Mouse (Mus musculus): Measurements from ENCODE around the gene Sept9. TPM values are rescaled to one million over a fixed set of nuclear protein-coding genes. Genes with fewer than 3 reads are reported as not detected.

Sept9 gene
- polyA plus RNA-seq, 1 experiment: 253 TPM

DNA sequence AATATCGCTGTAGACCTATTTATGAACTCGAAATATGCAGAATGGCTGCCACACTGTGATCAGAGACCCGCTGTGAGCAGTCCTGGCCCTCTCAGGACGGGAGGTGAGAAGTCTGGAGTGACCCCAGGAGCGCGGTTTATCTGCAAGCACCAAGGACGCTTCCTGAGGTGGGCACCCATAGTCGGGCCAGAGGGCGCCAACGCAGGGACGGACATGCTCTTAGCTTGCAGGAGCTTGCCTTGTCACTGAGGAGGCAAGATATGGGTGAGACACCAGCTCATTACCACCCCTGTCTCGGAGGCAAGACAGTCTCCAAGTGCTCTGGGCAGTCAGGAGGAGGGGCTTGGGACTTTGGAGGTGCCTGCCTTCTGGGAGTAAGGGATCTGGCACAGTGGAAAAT is 2.4 kb downstream of the Sept9 start:
- Histone ChIP-seq H3K27me3 (ENCODE audit: control insufficient read depth, insufficient read depth, insufficient read length) (no peaks in the 10 kb centered on the region), H3K79me2 (ENCODE audit: control insufficient read depth, insufficient read depth) (no peaks in the 10 kb centered on the region), H3ac (ENCODE audit: control insufficient read depth, insufficient read length) (no peak overlapping the region), H3K36me3 (ENCODE audit: control insufficient read depth, insufficient read depth) (no peaks in the 10 kb centered on the region), H3K4me3 (no peak overlapping the region), H3K4me2 (ENCODE audit: low read depth) (no peak overlapping the region)
- TF ChIP-seq REST (IDR thresholded peaks at IDR 0.05; ENCODE audit: insufficient read depth, insufficient read length): no peak
- TF ChIP-seq POLR2AphosphoS2 (IDR thresholded peaks at IDR 0.05; ENCODE audit: insufficient read length, low read depth): no peak
- TF ChIP-seq MYOG (IDR thresholded peaks at IDR 0.05; ENCODE audit: control insufficient read depth in 1 of 3, insufficient read depth in 1 of 3, insufficient read length in 2 of 3, low read depth in 2 of 3): no peak
- TF ChIP-seq TCF3 (IDR thresholded peaks at IDR 0.05; ENCODE audit: insufficient read length, low read depth): no peak
- TF ChIP-seq MYOD1 (IDR thresholded peaks at IDR 0.05; ENCODE audit: control insufficient read depth in 1 of 3, insufficient read length in 2 of 3, low read depth in 2 of 3): no peak
- no peak for TF ChIP-seq POLR2A (IDR thresholded peaks at IDR 0.05; ENCODE audit: insufficient read length, low read depth)
- TF ChIP-seq MAX (IDR thresholded peaks at IDR 0.05; ENCODE audit: low read depth): no peak
- TF ChIP-seq SRF (IDR thresholded peaks at IDR 0.05; ENCODE audit: control insufficient read depth, insufficient read length, low read depth): no peak
- TF ChIP-seq TCF12 (IDR thresholded peaks at IDR 0.05; ENCODE audit: insufficient read depth, poor library complexity, severe bottlenecking): no peak
- no peak for TF ChIP-seq USF1 (IDR thresholded peaks at IDR 0.05; ENCODE audit: low read depth)
- TF ChIP-seq CEBPB (IDR thresholded peaks at IDR 0.05; ENCODE audit: insufficient read depth, poor library complexity, severe bottlenecking): no peak

GRCm38 (mm10) chr11:117204606-117205005 is 5.1 kb downstream of the Sept9 start:
- H3K4me2 ChIP-seq (ENCODE audit: low read depth): no peak overlapping the region
- no peaks in the 10 kb centered on the region for H3K79me2 ChIP-seq (ENCODE audit: control insufficient read depth, insufficient read depth)
- H3K4me3 ChIP-seq: no peak overlapping the region
- H3K27me3 ChIP-seq (ENCODE audit: control insufficient read depth, insufficient read depth, insufficient read length): no peaks in the 10 kb centered on the region
- no peaks in the 10 kb centered on the region for H3K36me3 ChIP-seq (ENCODE audit: control insufficient read depth, insufficient read depth)
- no peak overlapping the region for H3ac ChIP-seq (ENCODE audit: control insufficient read depth, insufficient read length)
- TF ChIP-seq MYOD1 (IDR thresholded peaks at IDR 0.05; ENCODE audit: control insufficient read depth in 1 of 3, insufficient read length in 2 of 3, low read depth in 2 of 3) (no peak), USF1 (IDR thresholded peaks at IDR 0.05; ENCODE audit: low read depth) (no peak), POLR2AphosphoS2 (IDR thresholded peaks at IDR 0.05; ENCODE audit: insufficient read length, low read depth) (no peak), SRF (IDR thresholded peaks at IDR 0.05; ENCODE audit: control insufficient read depth, insufficient read length, low read depth) (no peak), MYOG (IDR thresholded peaks at IDR 0.05; ENCODE audit: control insufficient read depth in 1 of 3, insufficient read depth in 1 of 3, insufficient read length in 2 of 3, low read depth in 2 of 3) (no peak), E2F4 (IDR thresholded peaks at IDR 0.05; ENCODE audit: insufficient read depth) (no peak), POLR2A (IDR thresholded peaks at IDR 0.05; ENCODE audit: insufficient read length, low read depth) (no peak)

GRCm38 (mm10) chr11:117205042-117205441 is 5.6 kb downstream of the Sept9 start:
- no peaks in the 10 kb centered on the region for H3K36me3 ChIP-seq (ENCODE audit: control insufficient read depth, insufficient read depth)
- no peaks in the 10 kb centered on the region for H3K27me3 ChIP-seq (ENCODE audit: control insufficient read depth, insufficient read depth, insufficient read length)
- H3K79me2 ChIP-seq (ENCODE audit: control insufficient read depth, insufficient read depth): no peaks in the 10 kb centered on the region
- no peak overlapping the region for H3K4me3 ChIP-seq
- no peak for TF ChIP-seq USF1 (IDR thresholded peaks at IDR 0.05; ENCODE audit: low read depth)
- TF ChIP-seq SRF (IDR thresholded peaks at IDR 0.05; ENCODE audit: control insufficient read depth, insufficient read length, low read depth): no peak
- TF ChIP-seq POLR2A (IDR thresholded peaks at IDR 0.05; ENCODE audit: insufficient read length, low read depth): no peak
- no peak for TF ChIP-seq MYOD1 (IDR thresholded peaks at IDR 0.05; ENCODE audit: control insufficient read depth in 1 of 3, insufficient read length in 2 of 3, low read depth in 2 of 3)
- TF ChIP-seq REST (IDR thresholded peaks at IDR 0.05; ENCODE audit: insufficient read depth, insufficient read length): no peak
- no peak for TF ChIP-seq CEBPB (IDR thresholded peaks at IDR 0.05; ENCODE audit: insufficient read depth, poor library complexity, severe bottlenecking)
- no peak for TF ChIP-seq TCF3 (IDR thresholded peaks at IDR 0.05; ENCODE audit: insufficient read length, low read depth)
- no peak for TF ChIP-seq POLR2AphosphoS2 (IDR thresholded peaks at IDR 0.05; ENCODE audit: insufficient read length, low read depth)
- no peak overlapping the region for H3ac ChIP-seq (ENCODE audit: control insufficient read depth, insufficient read length)
- peak overlapping the region; percentile 48 for H3K4me2 ChIP-seq (ENCODE audit: low read depth)

DNA sequence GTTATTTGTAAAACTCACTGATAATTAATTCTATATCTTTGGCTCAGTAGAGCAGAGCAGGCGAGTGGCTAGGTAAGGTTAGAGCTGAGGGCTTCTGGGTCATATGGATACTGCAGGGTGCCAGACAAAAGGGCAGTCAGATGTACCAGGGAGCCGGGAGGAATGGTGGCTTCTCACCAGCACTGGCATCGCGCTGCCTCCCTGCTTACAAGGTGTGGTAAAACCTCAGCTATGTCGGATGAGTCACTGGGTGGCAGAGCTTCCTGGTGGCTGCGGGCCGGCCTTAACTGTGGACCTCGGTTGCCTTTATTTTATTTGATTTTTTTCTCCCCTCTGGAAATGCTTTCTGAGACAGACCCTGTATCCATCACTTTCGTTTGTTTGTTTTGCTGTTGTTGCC is 6.0 kb downstream of the Sept9 start:
- no peaks in the 10 kb centered on the region for H3K27me3 ChIP-seq (ENCODE audit: control insufficient read depth, insufficient read depth, insufficient read length)
- TF ChIP-seq MYOD1 (IDR thresholded peaks at IDR 0.05; ENCODE audit: control insufficient read depth in 1 of 3, insufficient read length in 2 of 3, low read depth in 2 of 3) (peak in 1 of 3 experiments; percentile 6), USF1 (IDR thresholded peaks at IDR 0.05; ENCODE audit: low read depth) (no peak), POLR2AphosphoS2 (IDR thresholded peaks at IDR 0.05; ENCODE audit: insufficient read length, low read depth) (no peak), E2F4 (IDR thresholded peaks at IDR 0.05; ENCODE audit: insufficient read depth) (no peak), TCF12 (IDR thresholded peaks at IDR 0.05; ENCODE audit: insufficient read depth, poor library complexity, severe bottlenecking) (no peak), CEBPB (IDR thresholded peaks at IDR 0.05; ENCODE audit: insufficient read depth, poor library complexity, severe bottlenecking) (no peak), MYOG (IDR thresholded peaks at IDR 0.05; ENCODE audit: control insufficient read depth in 1 of 3, insufficient read depth in 1 of 3, insufficient read length in 2 of 3, low read depth in 2 of 3) (no peak), MAX (IDR thresholded peaks at IDR 0.05; ENCODE audit: low read depth) (no peak), TCF3 (IDR thresholded peaks at IDR 0.05; ENCODE audit: insufficient read length, low read depth) (no peak)
- H3ac ChIP-seq (ENCODE audit: control insufficient read depth, insufficient read length): no peak overlapping the region
- no peaks in the 10 kb centered on the region for H3K36me3 ChIP-seq (ENCODE audit: control insufficient read depth, insufficient read depth)
- peak overlapping the region; percentile 48 for H3K4me2 ChIP-seq (ENCODE audit: low read depth)
- no peak overlapping the region for H3K4me3 ChIP-seq
- no peaks in the 10 kb centered on the region for H3K79me2 ChIP-seq (ENCODE audit: control insufficient read depth, insufficient read depth)

DNA sequence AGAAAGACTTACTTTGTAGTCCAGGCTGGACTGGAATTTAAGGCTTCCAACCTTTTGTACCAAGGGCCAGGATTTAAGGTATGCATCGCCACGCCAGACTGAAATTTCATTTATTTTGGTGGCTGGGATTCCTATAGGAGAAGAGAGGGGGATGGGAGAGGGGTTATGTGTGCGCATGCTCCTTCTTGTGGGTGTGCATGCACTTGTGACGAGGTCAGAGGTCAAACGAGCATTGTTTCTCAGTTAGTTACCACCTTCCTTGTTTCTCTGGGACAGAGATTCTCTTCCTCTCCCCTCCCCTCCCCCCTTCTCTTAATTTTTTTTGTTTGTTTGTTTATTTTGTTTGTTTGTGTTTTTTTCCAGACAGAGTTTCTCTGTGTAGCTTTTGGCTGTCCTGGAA is 8.0 kb downstream of the Sept9 start:
- no peak for TF ChIP-seq TCF3 (IDR thresholded peaks at IDR 0.05; ENCODE audit: insufficient read length, low read depth)
- TF ChIP-seq SRF (IDR thresholded peaks at IDR 0.05; ENCODE audit: control insufficient read depth, insufficient read length, low read depth): no peak
- no peak for TF ChIP-seq MAX (IDR thresholded peaks at IDR 0.05; ENCODE audit: low read depth)
- TF ChIP-seq CEBPB (IDR thresholded peaks at IDR 0.05; ENCODE audit: insufficient read depth, poor library complexity, severe bottlenecking): no peak
- no peak for TF ChIP-seq MYOD1 (IDR thresholded peaks at IDR 0.05; ENCODE audit: control insufficient read depth in 1 of 3, insufficient read length in 2 of 3, low read depth in 2 of 3)
- no peak for TF ChIP-seq REST (IDR thresholded peaks at IDR 0.05; ENCODE audit: insufficient read depth, insufficient read length)
- no peak for TF ChIP-seq POLR2A (IDR thresholded peaks at IDR 0.05; ENCODE audit: insufficient read length, low read depth)
- TF ChIP-seq POLR2AphosphoS2 (IDR thresholded peaks at IDR 0.05; ENCODE audit: insufficient read length, low read depth): no peak
- no peak for TF ChIP-seq TCF12 (IDR thresholded peaks at IDR 0.05; ENCODE audit: insufficient read depth, poor library complexity, severe bottlenecking)
- no peak for TF ChIP-seq MYOG (IDR thresholded peaks at IDR 0.05; ENCODE audit: control insufficient read depth in 1 of 3, insufficient read depth in 1 of 3, insufficient read length in 2 of 3, low read depth in 2 of 3)
- TF ChIP-seq USF1 (IDR thresholded peaks at IDR 0.05; ENCODE audit: low read depth): no peak
- TF ChIP-seq E2F4 (IDR thresholded peaks at IDR 0.05; ENCODE audit: insufficient read depth): no peak

More for the DNA sequence above, 8.0 kb downstream of the Sept9 start:
- H3K36me3 ChIP-seq (ENCODE audit: control insufficient read depth, insufficient read depth): no peaks in the 10 kb centered on the region
- no peaks in the 10 kb centered on the region for H3K79me2 ChIP-seq (ENCODE audit: control insufficient read depth, insufficient read depth)
- no peak overlapping the region for H3K4me3 ChIP-seq
- H3K4me2 ChIP-seq (ENCODE audit: low read depth): no peak overlapping the region
- no peak overlapping the region for H3ac ChIP-seq (ENCODE audit: control insufficient read depth, insufficient read length)
- no peaks in the 10 kb centered on the region for H3K27me3 ChIP-seq (ENCODE audit: control insufficient read depth, insufficient read depth, insufficient read length)
